Mouse (Mus musculus) fibroblast of lung, adult 2 months (primary cell): ENCODE measurements around the gene Gm28729.
"Not testable (repeated sequence)": the region's sequence is repeated elsewhere in the genome, so short reads cannot be mapped to it uniquely, and the experiment has no call there.

Experiments used
- DNase-seq: peaks from one replicate; pipeline ENCODE4 v3.0.0-alpha.2; 2011; ENCODE audit warnings: low read depth

Gene Gm28729

DNA sequence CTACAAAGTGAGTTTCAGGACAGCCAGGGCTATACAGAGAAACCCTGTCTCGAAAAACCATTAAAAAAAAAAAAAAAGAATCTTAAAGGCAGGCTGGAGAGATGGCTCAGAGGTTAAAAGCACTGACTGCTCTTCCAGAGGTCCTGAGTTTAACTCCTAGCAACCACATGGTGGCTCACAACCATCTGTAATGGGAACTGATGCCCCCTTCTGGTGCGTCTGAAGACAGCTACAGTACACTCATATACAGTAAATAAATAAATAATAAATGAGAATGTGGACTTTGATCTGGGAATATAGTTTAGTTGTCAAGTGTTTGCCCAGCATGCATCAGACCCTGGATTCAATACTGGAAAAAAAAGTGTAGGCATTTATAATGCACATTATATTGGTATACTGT, 3.5 kb downstream of the Gm28729 start:
- not testable (repeated sequence) for DNase-seq

DNA sequence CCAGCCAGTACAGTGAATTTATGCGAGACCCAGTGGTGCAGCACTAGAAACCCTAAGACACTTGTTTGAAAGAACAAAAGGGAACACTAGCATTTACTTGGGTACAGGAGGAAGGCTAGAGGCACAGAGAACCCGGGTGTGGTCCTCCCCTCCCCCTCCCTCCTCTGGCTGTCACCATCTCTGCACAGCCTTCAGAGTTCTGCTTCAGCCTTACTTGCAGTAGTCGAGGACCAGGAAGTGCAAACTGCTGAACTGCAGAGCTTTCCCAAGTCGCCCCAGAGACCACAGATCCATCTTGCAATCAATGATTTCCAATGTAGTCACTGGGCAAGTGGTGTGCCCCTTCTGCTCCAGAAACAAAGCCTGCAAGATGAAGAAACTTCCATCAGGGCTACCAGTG, 7.6 kb downstream of the Gm28729 start:
- DNase-seq, result no peak

DNA sequence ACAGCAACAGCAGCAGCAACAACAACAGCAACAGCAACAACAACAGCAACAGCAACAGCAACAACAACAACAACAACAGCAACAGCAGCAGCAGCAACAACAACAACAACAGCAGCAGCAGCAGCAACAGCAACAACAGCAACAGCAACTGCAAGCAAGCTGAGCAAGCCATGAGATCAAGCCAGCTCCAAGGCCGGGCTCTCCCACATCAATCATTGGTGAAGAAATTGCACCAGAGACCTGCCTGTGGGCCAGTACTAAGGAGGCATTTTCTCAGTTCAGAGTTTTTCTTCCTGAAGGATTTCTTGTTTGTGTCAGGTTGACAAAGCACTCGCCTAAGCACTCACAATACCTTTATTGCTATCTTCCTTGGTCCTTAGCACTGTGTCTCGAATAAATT, 8.3 kb downstream of the Gm28729 start:
- no peak for DNase-seq

DNA sequence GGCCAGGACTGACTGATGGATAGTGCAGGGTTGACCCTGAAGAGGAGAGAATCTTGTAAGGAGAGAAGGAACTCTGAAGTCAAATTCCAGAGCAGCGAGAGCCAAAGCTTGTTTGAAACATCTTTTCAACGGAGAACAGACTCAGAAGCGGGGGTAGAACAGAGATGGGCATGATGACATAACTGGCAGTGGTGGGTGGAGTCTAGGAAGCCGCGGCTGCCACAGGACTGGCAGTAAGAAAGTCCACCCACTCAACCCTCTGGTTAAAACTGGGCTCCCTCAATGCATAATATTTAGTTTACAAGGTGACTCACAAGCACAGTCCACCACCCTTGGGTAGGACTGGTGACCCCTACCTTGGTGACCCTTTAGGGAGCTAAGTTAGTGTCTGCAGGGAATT, 9.3 kb downstream of the Gm28729 start:
- no peak for DNase-seq

DNA sequence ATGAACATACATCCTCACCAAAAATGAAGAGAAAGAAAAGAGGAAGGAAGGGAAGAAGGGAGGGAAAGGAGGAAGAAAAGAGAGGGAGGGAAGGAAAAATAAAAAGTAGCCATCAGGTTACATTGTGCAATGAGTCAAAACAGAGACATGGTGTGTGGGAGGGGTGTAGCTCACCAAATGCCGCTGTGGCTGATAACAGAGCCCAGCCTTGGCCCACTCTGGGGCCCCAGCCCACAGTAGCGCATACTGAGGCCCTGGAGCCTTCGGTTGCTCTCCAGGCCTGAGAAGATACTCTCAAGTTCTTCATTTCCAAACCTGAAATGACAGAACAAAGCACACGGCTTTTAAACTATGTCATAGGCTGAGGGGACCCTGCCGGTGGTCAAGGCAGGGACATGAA, 10.8 kb downstream of the Gm28729 start:
- DNase-seq, result no peak

DNA sequence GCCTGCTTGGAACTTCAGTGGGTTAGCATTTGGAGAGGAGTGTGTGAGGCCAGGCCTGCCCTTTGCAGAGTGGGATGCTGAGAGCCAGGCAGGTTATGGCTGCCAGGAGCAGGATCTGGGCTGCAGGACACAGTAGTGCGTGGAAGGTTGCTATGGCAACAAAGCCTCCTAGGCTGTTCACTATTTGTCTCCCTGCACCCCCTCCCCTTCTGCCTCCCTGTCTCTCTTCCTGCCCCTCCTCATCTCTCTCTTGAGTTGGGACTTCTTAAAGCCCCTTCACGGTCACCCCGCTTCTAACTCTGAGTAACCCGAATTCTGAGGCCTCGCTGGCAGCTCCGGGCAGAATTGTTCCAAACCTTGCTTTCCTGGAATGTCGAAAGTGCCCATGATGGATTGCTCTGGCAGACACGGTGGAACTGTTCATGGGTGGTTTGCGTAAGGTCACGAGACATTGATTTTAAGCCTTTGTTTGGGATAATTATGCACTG, 19.0 kb downstream of the Gm28729 start:
- peak; percentile 70 for DNase-seq

DNA sequence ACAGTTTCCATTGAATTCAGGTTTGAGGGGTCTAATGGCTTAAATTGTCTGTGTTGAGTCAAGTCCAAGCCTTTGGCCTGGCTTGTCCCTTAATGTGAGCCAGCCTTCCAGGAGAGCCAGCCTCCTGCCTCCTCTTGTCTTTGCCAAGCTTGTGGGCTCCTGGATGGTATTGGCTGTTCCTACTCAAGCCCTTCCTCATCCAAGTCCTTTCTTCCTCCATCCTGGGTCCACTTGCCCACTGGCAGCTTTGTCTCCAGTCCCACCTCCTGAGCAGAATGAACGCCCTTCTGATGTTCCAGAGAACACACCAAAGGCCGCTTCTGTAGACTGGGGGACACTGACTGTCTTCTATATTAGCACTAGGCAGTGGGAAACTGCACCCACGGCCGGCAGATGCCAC, 19.9 kb downstream of the Gm28729 start:
- DNase-seq, result no peak

DNA sequence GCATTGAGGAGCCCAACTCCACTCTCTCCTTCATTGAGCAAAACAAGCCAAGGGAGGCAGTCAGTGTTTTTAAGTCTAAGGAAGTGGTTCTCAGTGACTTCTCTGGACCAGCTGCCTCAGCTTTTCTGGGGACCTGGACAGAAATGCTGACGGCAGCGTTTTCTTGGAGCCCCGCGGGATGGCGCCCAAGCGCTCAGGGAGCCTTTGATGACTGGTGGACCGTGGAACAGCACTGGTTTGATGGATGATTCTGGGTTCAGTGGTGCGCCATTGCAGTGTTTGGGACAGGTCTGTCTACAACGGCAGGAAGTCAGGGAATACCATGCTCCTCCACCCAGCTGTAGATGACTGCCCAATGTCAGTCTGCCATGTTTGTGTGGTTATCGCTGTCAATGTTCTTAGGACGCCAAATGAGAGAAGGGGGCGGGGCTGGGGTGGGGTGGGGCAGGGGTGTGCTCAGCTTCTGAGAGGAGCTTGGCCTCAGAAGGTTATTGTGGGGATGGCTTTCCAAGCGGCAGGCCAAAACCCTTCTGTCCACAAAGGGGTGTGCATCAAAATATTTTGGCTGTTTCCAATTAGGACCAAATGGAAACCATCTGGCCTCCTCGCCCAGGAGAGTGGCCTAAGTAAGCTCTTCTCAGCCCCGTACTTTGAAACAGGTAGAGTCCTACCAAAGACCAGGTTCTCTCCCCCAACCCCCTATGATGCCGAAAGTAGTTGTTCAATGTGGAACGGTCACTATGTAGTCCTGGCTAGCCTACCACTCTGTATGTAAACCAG, 20.8 kb downstream of the Gm28729 start:
- no peak for DNase-seq

DNA sequence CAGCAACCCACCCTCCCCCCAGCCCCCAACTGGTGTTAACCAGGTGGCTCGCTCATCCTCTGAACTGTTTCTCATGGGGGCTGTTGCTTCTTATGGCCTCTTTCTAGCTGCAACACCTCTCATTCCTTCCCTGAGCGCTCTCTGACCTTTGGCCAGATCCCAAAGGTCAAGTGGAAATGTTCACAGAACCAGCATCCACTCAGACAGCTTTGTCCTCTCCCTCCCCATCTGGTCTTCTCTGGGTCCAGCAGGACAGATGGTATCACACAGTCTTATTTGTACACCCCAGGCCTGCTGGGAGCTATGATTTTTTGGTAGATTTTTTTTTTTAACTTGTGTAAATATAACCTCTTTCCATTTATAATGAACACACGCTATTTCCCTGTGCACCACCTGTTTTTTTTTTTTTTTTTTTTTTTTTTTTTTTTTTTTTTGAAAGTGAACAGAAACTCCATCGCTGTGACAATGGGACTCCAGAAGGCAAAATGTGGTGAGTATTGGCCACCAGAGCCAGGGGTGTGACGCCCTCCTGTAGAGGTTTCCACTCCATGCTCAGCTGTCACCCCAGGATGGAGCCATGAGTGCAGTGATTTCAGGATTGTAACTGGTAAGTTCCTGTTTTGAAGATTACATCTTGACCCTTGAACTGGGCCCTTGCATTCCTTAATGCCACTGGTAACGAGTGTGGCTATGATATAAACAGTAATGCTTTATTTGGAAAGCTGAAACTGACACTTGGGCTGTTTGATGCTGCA, 22.0 kb downstream of the Gm28729 start:
- no peak for DNase-seq

DNA sequence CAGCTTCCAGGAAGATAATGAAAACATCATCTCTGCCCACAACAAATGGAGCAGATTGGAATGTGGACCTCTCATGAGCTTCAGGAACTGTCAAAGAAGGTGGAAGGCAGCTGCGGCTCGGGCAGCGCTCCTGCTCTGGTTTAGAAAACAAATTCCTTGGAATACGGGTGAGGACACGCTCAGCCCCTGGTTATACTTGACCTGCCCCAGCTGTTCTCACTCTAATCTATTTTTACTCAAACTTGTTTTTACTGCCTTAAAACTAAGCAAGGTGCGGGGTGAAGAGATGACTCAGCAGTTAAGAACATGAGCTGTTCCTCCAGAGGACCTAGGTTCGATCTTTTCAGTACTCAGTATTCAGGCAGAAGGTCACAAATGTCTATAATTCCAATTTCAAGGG, 23.8 kb downstream of the Gm28729 start:
- no peak for DNase-seq

DNA sequence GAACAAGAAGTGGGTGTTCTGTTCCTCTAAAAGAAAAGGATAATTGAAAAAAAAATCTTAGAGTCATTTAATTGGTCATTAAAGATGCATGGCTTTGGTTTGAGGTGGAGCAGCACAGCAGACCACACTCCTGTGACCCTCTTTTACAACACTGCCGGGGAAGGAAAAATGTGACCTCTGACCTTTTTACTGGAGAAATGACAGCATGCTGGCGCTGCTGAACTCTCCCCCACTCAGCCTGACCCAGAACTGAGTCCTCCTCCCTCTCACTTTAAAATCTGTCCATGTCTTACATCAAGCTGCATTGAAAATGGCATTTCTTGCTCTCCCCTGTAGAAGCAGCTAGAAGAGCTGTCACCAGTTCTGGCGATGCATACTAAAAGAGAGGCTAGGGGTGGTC, 31.9 kb downstream of the Gm28729 start:
- DNase-seq, result no peak

DNA sequence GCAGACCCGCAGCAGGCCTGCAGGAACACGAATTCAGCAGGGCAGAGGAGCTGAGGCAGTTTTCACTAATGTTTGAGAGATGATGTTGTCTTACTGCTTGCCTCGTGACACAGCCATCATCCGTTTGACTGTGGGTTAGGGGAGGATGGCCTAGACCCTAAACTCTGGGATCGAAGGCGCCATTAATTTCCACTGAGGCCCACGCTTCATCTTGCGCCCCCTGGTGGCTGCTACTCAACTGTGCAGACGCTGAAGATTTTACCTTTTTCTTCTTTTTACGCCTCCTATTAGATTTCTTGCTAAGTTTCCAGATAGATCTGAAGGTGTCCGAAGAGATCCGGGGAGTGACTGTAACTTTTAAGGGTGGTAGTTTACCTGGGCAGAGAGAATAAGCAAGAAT, 33.3 kb downstream of the Gm28729 start:
- DNase-seq, result no peak

DNA sequence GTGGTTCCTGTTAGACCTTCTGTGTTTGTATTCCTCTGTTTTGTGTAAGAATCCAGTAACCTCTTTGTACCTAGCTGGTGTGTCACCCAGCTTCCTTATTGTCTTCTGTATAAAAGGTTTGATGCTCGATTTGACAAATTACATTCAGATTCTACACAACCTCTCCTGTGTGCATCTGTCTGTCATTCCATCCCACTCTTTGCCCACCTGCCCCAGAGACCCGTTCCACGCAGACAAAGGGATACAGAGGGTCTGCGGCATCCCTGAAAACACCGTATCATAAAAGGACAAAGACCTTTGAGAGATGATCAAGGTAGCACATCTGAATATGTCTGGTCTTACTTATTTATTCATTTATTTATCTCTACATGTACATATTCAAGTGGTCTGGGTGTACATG, 37.2 kb downstream of the Gm28729 start:
- DNase-seq, result not testable (repeated sequence)

DNA sequence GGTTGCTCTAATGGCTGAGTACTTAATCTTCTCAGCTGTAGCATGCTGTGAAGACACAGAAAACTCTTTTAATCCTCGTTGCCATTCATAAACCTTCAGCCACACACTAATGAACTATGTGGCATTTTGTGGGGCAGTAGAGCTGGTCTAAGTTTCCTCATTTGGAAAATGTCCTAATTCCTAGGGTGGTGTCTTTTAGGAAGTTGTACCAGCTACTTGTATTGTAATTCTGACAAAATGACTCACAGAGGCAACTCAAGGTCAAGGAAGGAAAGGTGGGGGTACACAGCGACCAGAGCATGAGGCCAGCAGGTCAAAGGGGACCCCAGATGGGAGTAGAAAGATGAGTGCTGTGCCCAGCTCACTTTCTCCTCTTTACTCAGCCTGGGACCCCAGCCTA, 41.4 kb downstream of the Gm28729 start:
- DNase-seq, result no peak

DNA sequence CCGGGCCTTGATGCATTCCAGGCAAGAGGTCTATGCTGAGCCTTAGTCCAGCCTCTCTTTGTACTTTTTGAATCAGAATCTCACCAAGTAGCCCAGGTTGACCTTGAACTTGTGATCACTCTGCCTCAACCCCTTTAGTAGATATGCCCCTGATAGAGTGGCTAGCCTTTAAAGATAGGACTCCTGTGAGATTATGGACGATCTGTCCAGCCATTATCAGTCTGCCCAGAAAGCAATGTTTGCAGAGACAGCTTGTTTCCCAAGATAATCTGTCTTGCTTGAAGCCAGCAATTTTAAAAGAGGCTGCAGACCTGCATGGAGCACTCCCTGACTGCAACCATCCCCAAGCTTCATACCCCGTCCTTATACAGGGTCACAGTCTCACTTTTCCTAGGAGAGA, 42.0 kb downstream of the Gm28729 start:
- DNase-seq, result no peak

DNA sequence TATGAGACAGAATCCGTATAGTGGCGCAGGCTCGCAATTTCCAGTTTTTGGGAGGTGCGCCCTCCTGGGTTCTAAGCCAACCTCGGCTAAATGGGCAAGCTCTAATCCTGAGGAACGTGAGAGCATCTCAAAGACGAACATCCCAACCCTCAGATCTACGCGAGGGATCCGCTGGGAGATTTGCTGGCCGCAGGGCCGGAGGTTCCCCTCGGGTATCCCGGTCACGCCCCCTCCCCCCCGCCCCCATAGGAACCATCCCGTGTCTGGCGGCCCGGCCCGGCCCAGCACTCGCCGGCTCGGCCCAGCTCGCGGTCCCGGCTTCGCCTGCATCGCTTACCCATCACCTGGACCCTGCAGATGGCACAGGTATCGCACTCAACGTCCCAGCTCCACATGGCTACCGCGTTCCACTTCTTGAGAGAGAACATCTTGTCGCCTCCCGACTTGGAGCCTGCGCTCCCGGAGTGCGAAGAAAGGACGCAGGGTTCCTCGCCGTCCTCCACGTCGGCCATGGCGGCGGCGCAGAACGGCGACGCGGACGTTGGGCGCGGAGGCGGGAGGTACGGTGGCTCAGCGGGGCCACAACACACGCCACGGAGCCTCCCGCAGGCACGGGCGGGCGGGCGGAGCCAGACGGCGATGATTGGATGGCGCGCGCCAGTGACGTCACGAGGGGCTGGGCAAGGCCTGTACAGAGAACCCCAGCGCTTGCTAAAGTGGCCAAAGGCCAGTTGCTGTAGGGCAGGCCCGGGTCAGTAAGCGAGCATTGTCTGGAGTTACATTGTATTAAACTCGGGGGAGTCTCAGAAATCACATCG, 46.8 kb downstream of the Gm28729 start, which contains the start of gene Rnf7:
Rnf7 (minus strand) TSS at position 605 of the 818 bp plus-strand sequence.
- DNase-seq, result peak; percentile 85

DNA sequence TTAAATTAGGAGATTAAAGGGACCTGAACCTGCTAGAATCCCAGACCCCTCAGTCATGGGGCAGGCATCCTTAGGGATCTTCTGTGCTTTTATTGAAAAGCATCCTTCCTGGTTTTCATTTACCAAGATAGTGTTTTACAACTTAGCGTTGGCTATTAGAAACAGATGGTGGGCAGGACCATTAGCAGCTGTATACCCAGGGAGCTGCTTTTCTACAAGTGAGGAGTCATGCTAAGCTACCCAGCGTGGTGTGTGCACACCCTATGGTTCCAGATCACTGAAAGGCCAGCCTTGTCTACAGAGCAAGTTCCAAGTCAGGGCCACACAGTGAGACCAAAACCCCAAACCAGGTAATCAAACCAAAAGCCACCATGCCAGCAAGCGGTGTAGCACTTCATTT, 52.7 kb downstream of the Gm28729 start:
- DNase-seq, result no peak

DNA sequence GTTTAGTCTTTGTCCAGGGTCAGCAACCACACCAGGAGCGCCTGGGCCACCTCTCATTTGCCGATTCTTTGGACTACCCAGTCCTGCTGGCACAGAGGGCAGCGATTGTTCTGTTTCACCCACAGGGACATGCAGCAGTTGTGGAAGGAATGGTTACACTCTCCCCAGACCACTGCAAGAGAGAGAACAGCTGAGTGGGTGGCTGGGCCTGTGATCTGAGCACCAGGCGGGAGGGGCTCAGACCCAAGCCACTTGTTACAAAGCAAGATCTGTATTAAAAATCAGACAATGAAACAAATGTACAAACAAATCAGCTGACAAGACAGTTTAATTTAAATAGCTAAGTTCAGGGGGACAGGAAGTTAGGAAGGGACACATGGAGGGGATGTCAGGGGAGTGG, 53.4 kb downstream of the Gm28729 start:
- DNase-seq, result not testable (repeated sequence)

DNA sequence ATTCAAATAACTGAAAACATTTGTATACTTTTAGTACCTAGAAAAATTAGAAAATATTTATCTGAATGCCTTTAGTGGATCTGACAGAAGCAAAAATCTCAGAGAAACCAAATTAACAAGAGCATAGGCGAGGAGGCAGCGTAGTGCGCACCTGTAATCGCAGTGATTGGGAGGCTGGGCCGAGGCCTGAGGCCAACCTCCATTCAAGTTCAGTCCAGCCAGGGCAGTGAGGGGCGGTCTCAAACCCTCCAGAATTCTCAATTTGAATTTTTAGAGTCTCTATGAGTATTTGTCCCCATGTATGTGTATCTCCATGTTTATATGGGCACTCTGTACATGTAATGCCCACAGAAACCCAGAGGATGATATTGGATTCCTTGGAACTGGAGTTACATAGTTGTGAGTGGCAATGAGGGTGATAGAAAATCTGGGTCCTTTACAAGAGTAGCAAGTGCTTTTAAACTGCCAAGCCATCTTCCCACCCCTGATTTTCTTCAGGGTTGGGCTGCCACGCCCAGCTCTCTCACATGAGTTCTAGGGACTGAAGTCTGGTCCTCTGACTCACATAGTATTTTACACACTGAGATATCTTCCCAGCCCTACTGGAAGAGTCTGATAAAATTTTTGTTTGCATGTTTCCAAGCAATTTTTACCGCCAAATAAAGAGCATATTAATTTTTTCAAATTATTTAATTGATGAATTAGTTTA, 54.6 kb downstream of the Gm28729 start:
- DNase-seq, result no peak

DNA sequence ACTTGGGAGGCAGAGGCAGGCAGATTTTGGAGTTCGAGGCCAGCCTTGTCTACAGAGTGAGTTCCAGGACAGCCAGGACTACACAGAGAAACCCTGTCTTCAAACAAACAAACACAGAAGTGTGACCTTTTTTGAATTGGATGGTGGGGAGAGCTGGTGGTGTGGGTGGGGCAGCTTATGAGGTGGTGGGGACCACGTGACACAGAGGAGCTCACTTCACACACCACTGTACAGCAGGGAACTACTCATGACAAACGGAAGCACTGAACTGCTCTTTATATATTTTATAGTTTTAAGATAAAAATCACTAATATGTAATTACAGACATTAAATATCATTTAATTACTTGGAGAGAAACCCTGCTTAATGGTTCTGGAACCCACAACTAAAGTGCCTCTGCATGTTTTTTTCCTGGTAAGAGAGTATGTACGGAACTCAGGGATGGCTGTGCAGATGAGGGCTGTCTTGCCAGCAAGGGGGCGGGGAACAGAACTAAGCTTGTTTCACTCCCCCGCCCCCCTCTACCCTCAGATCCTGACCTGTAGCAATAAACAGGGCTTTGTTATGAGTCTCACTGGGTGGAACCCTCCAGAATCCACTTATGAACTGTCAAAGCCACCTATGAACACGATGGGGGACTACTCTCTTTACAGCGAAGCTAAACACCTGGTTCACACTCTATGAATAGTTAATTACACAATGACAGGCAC, 55.4 kb downstream of the Gm28729 start:
- DNase-seq, result no peak

DNA sequence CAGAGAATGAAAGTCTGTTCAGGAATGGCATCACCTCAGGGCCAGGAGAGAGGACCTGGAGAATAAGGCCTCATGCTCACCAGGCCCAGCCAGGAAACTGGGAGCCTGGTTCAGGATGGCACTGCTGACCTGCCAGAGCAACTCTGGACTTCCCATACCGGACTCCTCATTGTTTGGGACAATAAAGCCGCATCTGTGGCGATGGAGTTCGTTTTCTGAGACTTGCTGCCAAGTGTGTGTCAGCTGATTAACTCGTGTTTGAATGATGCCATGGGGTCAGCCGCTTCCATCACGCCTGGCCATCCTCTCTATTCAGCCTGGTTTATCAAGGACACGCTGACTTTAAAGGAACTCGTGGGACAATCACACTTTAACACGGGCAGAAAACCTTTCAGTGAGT, 61.4 kb downstream of the Gm28729 start:
- DNase-seq, result no peak
